Mouse (Mus musculus) brain, embryonic 14.5 days (tissue): Measurements from ENCODE around the gene Zfp346.

Experiments used
- CTCF ChIP-seq: fragments of 200-500 bp; IDR thresholded peaks from 2 replicates; pipeline ENCODE4 v1.5.1; 2012; ENCODE audit warnings: inconsistent platforms, mild to moderate bottlenecking, moderate library complexity, borderline replicate concordance; ENCODE audit not compliant: insufficient read depth, insufficient read length; ENCODE audit errors: extremely low read depth
- POLR2A ChIP-seq: fragments of 200-500 bp; IDR thresholded peaks from 2 replicates; pipeline ENCODE4 v1.6.1; 2012; ENCODE audit warnings: mild to moderate bottlenecking, inconsistent platforms, borderline replicate concordance; ENCODE audit not compliant: poor library complexity, insufficient read depth, insufficient read length, severe bottlenecking; ENCODE audit errors: extremely low read depth

DNA sequence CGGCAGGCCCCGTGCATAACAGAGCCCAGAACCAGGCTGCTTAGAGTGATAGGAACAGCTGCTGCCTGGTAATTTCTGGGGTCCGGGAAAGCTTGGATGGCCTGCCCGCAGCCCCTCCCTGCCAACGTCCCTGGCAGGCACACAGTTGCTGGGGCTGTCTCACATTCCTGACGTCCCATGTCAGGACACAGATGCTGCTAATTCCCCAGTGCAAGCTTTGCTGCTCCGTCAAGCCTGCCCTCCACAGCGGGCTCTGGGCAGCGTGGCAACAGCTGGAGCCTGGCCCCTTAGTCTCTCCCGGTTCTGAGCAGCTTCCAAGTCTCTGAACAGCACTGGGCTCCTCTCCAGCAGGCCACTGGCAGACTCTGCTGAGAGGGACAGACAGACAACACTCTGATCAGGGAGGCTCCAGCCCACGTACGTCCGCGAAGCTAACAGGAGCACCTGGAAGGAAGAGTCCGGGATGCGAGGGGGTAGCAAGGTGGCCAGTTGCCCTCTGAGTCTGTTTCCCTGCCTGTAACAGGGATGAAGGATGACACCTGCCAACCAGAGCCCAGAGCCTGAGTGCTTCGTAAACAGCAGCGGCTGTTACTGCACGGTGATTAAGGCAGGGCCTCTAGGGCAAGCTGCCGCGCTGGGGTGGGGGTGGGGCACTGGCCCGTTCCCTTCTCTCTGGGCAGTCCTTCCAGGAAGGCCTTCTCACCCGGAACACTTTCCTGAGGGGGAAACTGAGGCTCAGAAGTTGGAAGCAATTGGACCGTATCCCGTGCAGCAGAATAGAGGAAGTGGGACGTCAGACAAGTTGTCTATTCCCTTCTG is 66.6 kb downstream of the Zfp346 start:
- TF ChIP-seq POLR2A (no peak), CTCF (no peak)
